Mouse (Mus musculus): ENCODE data around the gene Lyrm4. TPM values are rescaled to one million over a fixed set of nuclear protein-coding genes. Genes with fewer than 3 reads are reported as not detected.

The Lyrm4 gene
- polyA plus RNA-seq, 1 experiment from 2014 or later: 28.4 TPM

GRCm38 (mm10) chr13:36019309-36020274, 97.7 kb downstream of the Lyrm4 start:
- peak; percentile 81; the same call in 1 of the 2 replicates for ATAC-seq (ENCODE audit: low FRiP score, low TSS enrichment)
- H3K27me3 ChIP-seq (ENCODE audit: control insufficient read depth, insufficient read depth, low read length): no peaks in the 10 kb centered on the region
- no peak overlapping the region for H3K4me3 ChIP-seq (ENCODE audit: low read length)
- H3K27ac ChIP-seq (ENCODE audit: low read depth, low read length): no peak overlapping the region
- H3K4me2 ChIP-seq (replicated peaks; ENCODE audit: low read depth, low read length): no peak overlapping the region
- no peak overlapping the region for H3K9ac ChIP-seq (ENCODE audit: low read depth, low read length)
- WGBS: 59% methylated on average over 10 of the region's 10 CpGs
- no peaks in the 10 kb centered on the region for H3K9me3 ChIP-seq (ENCODE audit: control insufficient read depth, low read length)
- H3K36me3 ChIP-seq (ENCODE audit: control insufficient read depth, insufficient read depth, low read length): no peaks in the 10 kb centered on the region
- no peaks in the 10 kb centered on the region for H3K4me1 ChIP-seq (ENCODE audit: control insufficient read depth, insufficient read depth, low read length)

GRCm38 (mm10) chr13:36018017-36018416, 99.3 kb downstream of the Lyrm4 start:
- no peaks in the 10 kb centered on the region for H3K36me3 ChIP-seq (ENCODE audit: control insufficient read depth, insufficient read depth, low read length)
- ATAC-seq (ENCODE audit: low FRiP score, low TSS enrichment): no peak
- no peaks in the 10 kb centered on the region for H3K9me3 ChIP-seq (ENCODE audit: control insufficient read depth, low read length)
- no peak overlapping the region for H3K9ac ChIP-seq (ENCODE audit: low read depth, low read length)
- no peak overlapping the region for H3K4me2 ChIP-seq (replicated peaks; ENCODE audit: low read depth, low read length)
- WGBS: 59% methylated on average over 2 of the region's 2 CpGs
- no peaks in the 10 kb centered on the region for H3K4me1 ChIP-seq (ENCODE audit: control insufficient read depth, insufficient read depth, low read length)
- H3K4me3 ChIP-seq (ENCODE audit: low read length): no peak overlapping the region
- H3K27me3 ChIP-seq (ENCODE audit: control insufficient read depth, insufficient read depth, low read length): no peaks in the 10 kb centered on the region
- H3K27ac ChIP-seq (ENCODE audit: low read depth, low read length): no peak overlapping the region

GRCm38 (mm10) chr13:36015636-36016035, 101.7 kb downstream of the Lyrm4 start:
- H3K36me3 ChIP-seq (ENCODE audit: control insufficient read depth, insufficient read depth, low read length): no peaks in the 10 kb centered on the region
- no peaks in the 10 kb centered on the region for H3K27me3 ChIP-seq (ENCODE audit: control insufficient read depth, insufficient read depth, low read length)
- no peaks in the 10 kb centered on the region for H3K4me1 ChIP-seq (ENCODE audit: control insufficient read depth, insufficient read depth, low read length)
- H3K9me3 ChIP-seq (ENCODE audit: control insufficient read depth, low read length): no peaks in the 10 kb centered on the region
- no peak overlapping the region for H3K4me3 ChIP-seq (ENCODE audit: low read length)
- 53% methylated on average over 3 of the region's 3 CpGs for WGBS
- H3K4me2 ChIP-seq (replicated peaks; ENCODE audit: low read depth, low read length): no peak overlapping the region
- H3K9ac ChIP-seq (ENCODE audit: low read depth, low read length): no peak overlapping the region
- no peak overlapping the region for H3K27ac ChIP-seq (ENCODE audit: low read depth, low read length)
- no peak for ATAC-seq (ENCODE audit: low FRiP score, low TSS enrichment)

GRCm38 (mm10) chr13:36009981-36010380, 107.3 kb downstream of the Lyrm4 start:
- 81% methylated on average over 2 of the region's 2 CpGs for WGBS

GRCm38 (mm10) chr13:36000798-36001197, 116.5 kb downstream of the Lyrm4 start:
- no peaks in the 10 kb centered on the region for H3K27me3 ChIP-seq (ENCODE audit: control insufficient read depth, insufficient read depth, low read length)
- no peaks in the 10 kb centered on the region for H3K9me3 ChIP-seq (ENCODE audit: control insufficient read depth, low read length)
- H3K36me3 ChIP-seq (ENCODE audit: control insufficient read depth, insufficient read depth, low read length): no peaks in the 10 kb centered on the region
- 81% methylated on average over 1 of the region's 1 CpGs for WGBS
- no peak overlapping the region for H3K9ac ChIP-seq (ENCODE audit: low read depth, low read length)
- no peaks in the 10 kb centered on the region for H3K4me1 ChIP-seq (ENCODE audit: control insufficient read depth, insufficient read depth, low read length)
- H3K4me2 ChIP-seq (replicated peaks; ENCODE audit: low read depth, low read length): no peak overlapping the region
- no peak for ATAC-seq (ENCODE audit: low FRiP score, low TSS enrichment)
- no peak overlapping the region for H3K4me3 ChIP-seq (ENCODE audit: low read length)
- H3K27ac ChIP-seq (ENCODE audit: low read depth, low read length): no peak overlapping the region

More at GRCm38 (mm10) chr13:36009981-36010380, 107.3 kb downstream of the Lyrm4 start:
- no peak overlapping the region for H3K27ac ChIP-seq (ENCODE audit: low read depth, low read length)
- no peak overlapping the region for H3K4me2 ChIP-seq (replicated peaks; ENCODE audit: low read depth, low read length)
- no peaks in the 10 kb centered on the region for H3K9me3 ChIP-seq (ENCODE audit: control insufficient read depth, low read length)
- H3K9ac ChIP-seq (ENCODE audit: low read depth, low read length): no peak overlapping the region
- no peaks in the 10 kb centered on the region for H3K36me3 ChIP-seq (ENCODE audit: control insufficient read depth, insufficient read depth, low read length)
- ATAC-seq (ENCODE audit: low FRiP score, low TSS enrichment): no peak
- no peak overlapping the region for H3K4me3 ChIP-seq (ENCODE audit: low read length)
- H3K27me3 ChIP-seq (ENCODE audit: control insufficient read depth, insufficient read depth, low read length): no peaks in the 10 kb centered on the region
- no peaks in the 10 kb centered on the region for H3K4me1 ChIP-seq (ENCODE audit: control insufficient read depth, insufficient read depth, low read length)

- Histone ChIP-seq H3K36me3 (ENCODE audit: control insufficient read depth, insufficient read depth, low read length) (no peaks in the 10 kb centered on the region), H3K9me3 (ENCODE audit: control insufficient read depth, low read length) (no peaks in the 10 kb centered on the region), H3K27ac (ENCODE audit: low read depth, low read length) (no peak overlapping the region), H3K27me3 (ENCODE audit: control insufficient read depth, insufficient read depth, low read length) (no peaks in the 10 kb centered on the region), H3K4me3 (ENCODE audit: low read length) (no peak overlapping the region), H3K9ac (ENCODE audit: low read depth, low read length) (no peak overlapping the region), H3K4me1 (ENCODE audit: control insufficient read depth, insufficient read depth, low read length) (no peaks in the 10 kb centered on the region), H3K4me2 (replicated peaks; ENCODE audit: low read depth, low read length) (no peak overlapping the region)
- 95% methylated on average over 4 of the region's 4 CpGs for WGBS
- no peak for ATAC-seq (ENCODE audit: low FRiP score, low TSS enrichment)
These were observed 119.7 kb downstream of the Lyrm4 start for GRCm38 (mm10) chr13:35997606-35998005.

GRCm38 (mm10) chr13:35995696-35996426, 121.5 kb downstream of the Lyrm4 start:
- no peak for ATAC-seq (ENCODE audit: low FRiP score, low TSS enrichment)

GRCm38 (mm10) chr13:35995231-35995630, 122.1 kb downstream of the Lyrm4 start:
- no peak overlapping the region for H3K4me3 ChIP-seq (ENCODE audit: low read length)
- ATAC-seq (ENCODE audit: low FRiP score, low TSS enrichment): no peak
- H3K9me3 ChIP-seq (ENCODE audit: control insufficient read depth, low read length): no peaks in the 10 kb centered on the region
- H3K4me1 ChIP-seq (ENCODE audit: control insufficient read depth, insufficient read depth, low read length): no peaks in the 10 kb centered on the region
- H3K36me3 ChIP-seq (ENCODE audit: control insufficient read depth, insufficient read depth, low read length): no peaks in the 10 kb centered on the region
- no peak overlapping the region for H3K27ac ChIP-seq (ENCODE audit: low read depth, low read length)
- WGBS: 94% methylated on average over 3 of the region's 3 CpGs
- H3K27me3 ChIP-seq (ENCODE audit: control insufficient read depth, insufficient read depth, low read length): no peaks in the 10 kb centered on the region
- H3K9ac ChIP-seq (ENCODE audit: low read depth, low read length): no peak overlapping the region
- H3K4me2 ChIP-seq (replicated peaks; ENCODE audit: low read depth, low read length): no peak overlapping the region

More at GRCm38 (mm10) chr13:35995696-35996426, 121.5 kb downstream of the Lyrm4 start:
- Histone ChIP-seq H3K27ac (ENCODE audit: low read depth, low read length) (no peak overlapping the region), H3K36me3 (ENCODE audit: control insufficient read depth, insufficient read depth, low read length) (no peaks in the 10 kb centered on the region), H3K9ac (ENCODE audit: low read depth, low read length) (no peak overlapping the region), H3K4me2 (replicated peaks; ENCODE audit: low read depth, low read length) (no peak overlapping the region), H3K27me3 (ENCODE audit: control insufficient read depth, insufficient read depth, low read length) (no peaks in the 10 kb centered on the region), H3K4me3 (ENCODE audit: low read length) (no peak overlapping the region), H3K4me1 (ENCODE audit: control insufficient read depth, insufficient read depth, low read length) (no peaks in the 10 kb centered on the region), H3K9me3 (ENCODE audit: control insufficient read depth, low read length) (no peaks in the 10 kb centered on the region)
- 61% methylated on average over 2 of the region's 2 CpGs for WGBS

- Histone ChIP-seq H3K9ac (ENCODE audit: low read depth, low read length) (no peak overlapping the region), H3K9me3 (ENCODE audit: control insufficient read depth, low read length) (no peaks in the 10 kb centered on the region), H3K27ac (ENCODE audit: low read depth, low read length) (no peak overlapping the region), H3K27me3 (ENCODE audit: control insufficient read depth, insufficient read depth, low read length) (no peaks in the 10 kb centered on the region), H3K4me2 (replicated peaks; ENCODE audit: low read depth, low read length) (no peak overlapping the region), H3K4me1 (ENCODE audit: control insufficient read depth, insufficient read depth, low read length) (no peaks in the 10 kb centered on the region), H3K36me3 (ENCODE audit: control insufficient read depth, insufficient read depth, low read length) (no peaks in the 10 kb centered on the region), H3K4me3 (ENCODE audit: low read length) (no peak overlapping the region)
- 71% methylated on average over 8 of the region's 8 CpGs for WGBS
- ATAC-seq (ENCODE audit: low FRiP score, low TSS enrichment): no peak
These were observed 123.3 kb downstream of the Lyrm4 start for GRCm38 (mm10) chr13:35994067-35994466.
